Mouse (Mus musculus) ES-E14 (cell line): Measurements from ENCODE around the gene Dpf3.

ENCODE experiments used
- CHD2 ChIP-seq: IDR thresholded peaks from 2 replicates; pipeline ENCODE4 v1.6.1; 2014; ENCODE audit warnings: mild to moderate bottlenecking, low read depth, low read length, inconsistent platforms
- HCFC1 ChIP-seq: IDR thresholded peaks from 2 replicates; pipeline ENCODE4 v1.6.1; 2012; ENCODE audit warnings: low read length, inconsistent platforms, borderline replicate concordance; ENCODE audit not compliant: insufficient read depth
- MAFK ChIP-seq: IDR thresholded peaks from 2 replicates; pipeline ENCODE4 v1.6.1; 2014; ENCODE audit warnings: mild to moderate bottlenecking, low read depth, low read length, inconsistent platforms; ENCODE audit not compliant: insufficient read depth
- ZC3H11A ChIP-seq: IDR thresholded peaks from 2 replicates; pipeline ENCODE4 v1.6.1; 2012; ENCODE audit warnings: low read depth, mild to moderate bottlenecking, inconsistent platforms, low read length, borderline replicate concordance
- ZNF384 ChIP-seq: IDR thresholded peaks from 2 replicates; pipeline ENCODE4 v1.6.1; 2012; ENCODE audit warnings: low read depth, low read length, inconsistent platforms

DNA sequence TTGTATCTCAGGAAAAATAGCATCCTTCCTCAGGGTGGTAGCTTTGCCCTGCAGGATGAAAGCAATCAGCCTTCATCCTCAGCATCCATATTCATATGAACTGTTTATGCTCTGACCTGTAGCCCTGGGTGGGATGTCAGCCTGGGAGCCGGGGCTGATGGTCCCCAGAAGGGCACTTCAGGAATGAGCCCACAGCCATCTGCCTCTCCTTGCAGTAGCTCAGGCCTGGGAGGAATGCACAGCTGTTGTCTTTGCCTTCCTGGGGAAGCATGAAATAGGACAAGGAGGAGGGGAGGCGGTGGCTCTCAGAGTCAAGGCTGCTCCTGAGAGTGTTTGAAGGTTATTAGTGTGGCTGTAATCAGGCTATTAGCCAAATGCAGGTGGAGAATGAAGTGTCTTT is 308.7 kb downstream of the Dpf3 start:
- no peak for TF ChIP-seq MAFK
- TF ChIP-seq HCFC1, result no peak
- TF ChIP-seq ZNF384, result no peak
- no peak for TF ChIP-seq CHD2
- no peak for TF ChIP-seq ZC3H11A
